Mouse (Mus musculus) Patski (cell line): Measurements from ENCODE around the gene Gm42906. TPM values are rescaled to one million over a fixed set of nuclear protein-coding genes. Genes with fewer than 3 reads are reported as not detected.

Experiments
- ATAC-seq: fragments of 100-300 bp; one replicate; pipeline ENCODE4 v1.8.0; 2021
- CTCF ChIA-PET: fragments of 350-600 bp; sonication (Branson Sonifier 250); formaldehyde crosslinking; loops from one replicate; lab custom pipeline; 2022; ENCODE audit warnings: inconsistent platforms; lab: Charles Lee
- POLR2A ChIA-PET: fragments of 350-600 bp; sonication (Branson Sonifier 250); formaldehyde crosslinking; loops from one replicate; lab custom pipeline; 2022; ENCODE audit warnings: antibody characterized with exemption, inconsistent platforms; lab: Charles Lee
- DNase-seq: peaks from one replicate; pipeline ENCODE4 v3.0.0-alpha.2; 2011; ENCODE audit warnings: low read depth, low spot score
- H3K27me3 ChIP-seq: fragments of 371-371 bp; one replicate; pipeline ENCODE4 v1.5.1; 2021
- CTCF ChIP-seq: fragments of 100-300 bp; IDR thresholded peaks from one replicate; pipeline ENCODE4 v1.5.1; 2021
- in situ Hi-C: fragments of 300-500 bp; cut with MboI; formaldehyde crosslinking; loops from 3 replicates; pipeline ENCODE4 v1.11.1; 2018; ENCODE audit warnings: low pct_unique_long_range_greater_than_20kb, mixed read lengths
- polyA plus RNA-seq: library from polyadenylated mRNA; unstranded; gene quantifications from one replicate; pipeline ENCODE4 v1.2.3, GENCODE M21; 2021

Gene Gm42906
- polyA plus RNA-seq, 1 experiment from 2014 or later, result not detected

GRCm38 (mm10) chr5:151247115-151247875 is 180.7 kb downstream of the Gm42906 start:
- in situ Hi-C loops, result loop anchor here (5.0 to 10.0 kb wide), 2 partner anchors 100 to 118 kb away; no protein-coding TSS in a partner anchor
- DNase-seq, result no peak
- H3K27me3 ChIP-seq, result no peaks in the 10 kb centered on the region
- POLR2A ChIA-PET, result no interaction called here
- no peak for ATAC-seq
- CTCF ChIA-PET, result no interaction called here
- no peak for TF ChIP-seq CTCF

GRCm38 (mm10) chr5:151246287-151246686 is 181.7 kb downstream of the Gm42906 start:
- in situ Hi-C loops, result loop anchor here (5.0 to 10.0 kb wide), 2 partner anchors 99 to 119 kb away; no protein-coding TSS in a partner anchor
- POLR2A ChIA-PET, result interaction anchor here (0.5 kb wide), 1 partner anchor 569 kb away, joined by 4 read pairs; no protein-coding TSS in a partner anchor
- TF ChIP-seq CTCF, result no peak
- CTCF ChIA-PET, result no interaction called here
- ATAC-seq (no peak), DNase-seq (no peak)
- H3K27me3 ChIP-seq, result no peaks in the 10 kb centered on the region

DNA sequence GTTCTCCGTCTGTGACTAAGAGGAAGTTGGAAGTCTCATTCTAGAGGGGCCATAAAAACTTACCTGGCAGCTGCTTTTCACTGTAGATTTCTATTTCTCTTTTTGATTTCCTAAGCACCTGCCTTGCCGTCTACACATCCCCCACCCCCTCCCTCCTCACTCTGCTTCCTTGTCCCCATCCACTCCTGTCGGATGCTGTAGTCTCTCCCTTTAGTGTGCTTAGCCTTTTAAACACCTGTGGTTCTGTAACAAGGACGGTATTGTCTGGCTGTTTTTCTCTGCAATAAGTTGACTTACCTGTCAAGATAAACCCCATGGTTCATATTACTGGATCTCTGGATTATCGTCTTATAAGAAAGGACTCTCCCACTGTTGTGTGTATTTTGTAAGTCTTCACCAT is 182.4 kb downstream of the Gm42906 start:
- DNase-seq, result no peak
- in situ Hi-C loops, result loop anchor here (5.0 to 10.0 kb wide), 2 partner anchors 98 to 119 kb away; no protein-coding TSS in a partner anchor
- TF ChIP-seq CTCF, result no peak
- POLR2A ChIA-PET, result interaction anchor here (0.7 kb wide), 1 partner anchor 56 kb away, joined by 3 read pairs; no protein-coding TSS in a partner anchor
- no peaks in the 10 kb centered on the region for H3K27me3 ChIP-seq
- CTCF ChIA-PET, result interaction anchor here (1.3 kb wide), 1 partner anchor 15 kb away, joined by 5 read pairs; no protein-coding TSS in a partner anchor
- ATAC-seq, result no peak

GRCm38 (mm10) chr5:151238730-151239129 is 189.2 kb downstream of the Gm42906 start:
- CTCF ChIA-PET, result no interaction called here
- POLR2A ChIA-PET, result interaction anchor here (1.0 kb wide), 1 partner anchor 96 kb away, joined by 4 read pairs; no protein-coding TSS in a partner anchor
- DNase-seq, result no peak

GRCm38 (mm10) chr5:151236411-151236810 is 191.6 kb downstream of the Gm42906 start:
- in situ Hi-C loops, result no loop called here
- no peaks in the 10 kb centered on the region for H3K27me3 ChIP-seq
- ATAC-seq (no peak), DNase-seq (no peak)
- ChIA-PET POLR2A (no interaction called here), CTCF (no interaction called here)
- no peak for TF ChIP-seq CTCF

More at GRCm38 (mm10) chr5:151238730-151239129, 189.2 kb downstream of the Gm42906 start:
- in situ Hi-C loops, result no loop called here
- TF ChIP-seq CTCF, result no peak
- ATAC-seq, result no peak
- H3K27me3 ChIP-seq, result no peaks in the 10 kb centered on the region

DNA sequence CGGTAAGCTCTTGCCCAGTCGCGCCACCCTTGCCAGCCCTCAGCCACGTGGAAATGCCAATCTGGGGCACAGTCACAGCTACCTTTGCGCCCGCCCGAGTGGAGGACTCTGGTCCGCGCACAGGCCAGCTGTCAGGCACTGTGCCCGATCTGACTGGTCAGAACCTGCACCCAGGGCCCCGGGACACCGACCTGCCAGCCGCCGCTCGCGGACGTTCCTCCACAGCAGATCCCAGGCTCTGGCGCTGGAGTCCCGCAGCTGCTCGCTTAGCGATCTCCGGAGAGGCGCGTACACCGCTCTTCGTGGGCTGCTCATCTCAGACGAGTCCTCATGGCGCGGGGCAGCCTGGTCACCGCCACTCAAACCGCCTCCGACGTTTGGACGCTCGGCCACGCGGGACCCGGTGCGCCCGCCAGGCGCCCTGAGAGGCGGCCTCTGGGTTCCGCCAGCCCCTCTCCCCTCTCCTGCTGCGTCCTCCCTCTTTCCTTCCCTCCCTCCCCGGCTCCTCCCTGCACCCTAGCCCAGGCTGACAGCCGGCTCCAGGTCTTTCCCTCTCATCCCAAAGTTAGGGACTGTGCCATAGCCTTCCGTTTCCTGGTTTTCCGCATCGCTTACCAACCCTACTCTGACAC is 194.4 kb downstream of the Gm42906 start, which contains the start of gene Stard13:
Gene Stard13 (minus strand): TSS at position 437 of the 632 bp plus-strand sequence.
- DNase-seq, result no peak
- ChIA-PET POLR2A (interaction anchor here (0.8 to 0.9 kb wide), 2 partner anchors 12 to 44 kb away, joined by 4 to 5 read pairs; no protein-coding TSS in a partner anchor), CTCF (interaction anchor here (1.4 to 1.8 kb wide), 4 partner anchors 9 to 135 kb away, joined by 4 to 6 read pairs (median 4); no protein-coding TSS in a partner anchor)
- ATAC-seq, result peak; percentile 86
- TF ChIP-seq CTCF, result no peak
- in situ Hi-C loops, result no loop called here
- no peaks in the 10 kb centered on the region for H3K27me3 ChIP-seq

GRCm38 (mm10) chr5:151232576-151233299 is 195.2 kb downstream of the Gm42906 start:
- POLR2A ChIA-PET, result interaction anchor here (0.8 to 0.9 kb wide), 2 partner anchors 11 to 43 kb away, joined by 4 to 5 read pairs; no protein-coding TSS in a partner anchor
- DNase-seq (no peak), ATAC-seq (peak; percentile 22)

DNA sequence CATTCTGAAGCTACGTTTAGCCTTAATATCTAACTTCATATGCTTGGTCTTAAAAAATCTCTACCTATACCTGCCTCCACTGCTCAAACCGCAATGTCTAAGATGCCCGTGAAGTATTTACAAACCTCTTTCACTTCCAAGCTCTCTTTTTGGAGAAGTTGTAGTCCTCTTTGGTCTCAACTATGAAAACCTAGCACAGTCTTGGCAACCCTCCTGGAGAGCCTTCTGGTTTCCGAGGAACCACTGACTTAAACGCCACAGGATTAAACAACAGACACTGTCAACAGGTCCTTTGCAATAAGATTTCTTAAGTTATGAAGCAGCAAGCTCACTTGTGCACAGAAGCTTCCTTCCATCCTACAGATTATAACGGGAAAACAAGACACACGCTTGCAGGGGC is 196.1 kb downstream of the Gm42906 start:
- DNase-seq, result no peak
- no peak for ATAC-seq
- POLR2A ChIA-PET, result no interaction called here
- in situ Hi-C loops, result no loop called here
- no peaks in the 10 kb centered on the region for H3K27me3 ChIP-seq
- TF ChIP-seq CTCF, result no peak
- CTCF ChIA-PET, result interaction anchor here (1.0 to 2.3 kb wide), 9 partner anchors 10 to 143 kb away, joined by 3 to 10 read pairs (median 5); no protein-coding TSS in a partner anchor

More at GRCm38 (mm10) chr5:151232576-151233299, 195.2 kb downstream of the Gm42906 start:
- H3K27me3 ChIP-seq, result no peaks in the 10 kb centered on the region
- no peak for TF ChIP-seq CTCF
- CTCF ChIA-PET, result interaction anchor here (1.2 to 2.2 kb wide), 8 partner anchors 9 to 142 kb away, joined by 3 to 10 read pairs (median 4); no protein-coding TSS in a partner anchor
- in situ Hi-C loops, result no loop called here

- no peaks in the 10 kb centered on the region for H3K27me3 ChIP-seq
- ATAC-seq (no peak), DNase-seq (no peak)
- in situ Hi-C loops, result no loop called here
- ChIA-PET CTCF (interaction anchor here (1.0 to 2.3 kb wide), 8 partner anchors 9 to 137 kb away, joined by 3 to 10 read pairs (median 5); no protein-coding TSS in a partner anchor), POLR2A (no interaction called here)
- TF ChIP-seq CTCF, result no peak
These were observed 196.6 kb downstream of the Gm42906 start for GRCm38 (mm10) chr5:151231411-151231810.
